Mouse (Mus musculus) layer of hippocampus, postnatal 36 days (tissue): Measurements from ENCODE around the gene Wdr62. TPM values are rescaled to one million over a fixed set of nuclear protein-coding genes. Genes with fewer than 3 reads are reported as not detected.
"Not testable (repeated sequence)": the region's sequence is repeated elsewhere in the genome, so short reads cannot be mapped to it uniquely, and the experiment has no call there.

ENCODE experiments used
- DNase-seq, 2 experiments: peaks; one replicate each; pipeline ENCODE4 v3.0.0; 2022
- total RNA-seq, 2 experiments: library from RNA; stranded (reverse); gene quantifications; 2 replicates each; pipeline ENCODE4 v1.2.3; 2021

Gene Wdr62
- total RNA-seq, 2 experiments from 2014 or later = 0.94 to 2.1 TPM

DNA sequence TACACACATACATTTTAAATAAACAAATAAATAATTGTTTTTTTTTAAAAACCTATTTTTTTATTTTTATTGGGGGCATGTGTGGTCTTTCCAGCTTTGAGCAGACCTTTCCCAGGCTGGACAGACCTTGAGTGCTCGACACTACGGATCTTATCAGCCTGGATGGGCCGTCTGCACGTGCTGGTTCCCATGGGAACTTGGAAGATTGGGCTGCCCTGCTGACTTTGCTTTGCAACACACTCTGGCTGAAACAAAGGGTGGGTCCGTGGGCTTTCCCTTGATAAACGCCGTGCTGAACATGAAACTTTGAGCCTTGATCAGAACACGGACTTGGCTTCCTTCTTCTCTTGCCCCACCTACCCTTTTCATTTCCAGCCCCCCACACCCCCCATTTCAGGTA is 75.8 kb downstream of the Wdr62 start:
- DNase-seq = no peak

DNA sequence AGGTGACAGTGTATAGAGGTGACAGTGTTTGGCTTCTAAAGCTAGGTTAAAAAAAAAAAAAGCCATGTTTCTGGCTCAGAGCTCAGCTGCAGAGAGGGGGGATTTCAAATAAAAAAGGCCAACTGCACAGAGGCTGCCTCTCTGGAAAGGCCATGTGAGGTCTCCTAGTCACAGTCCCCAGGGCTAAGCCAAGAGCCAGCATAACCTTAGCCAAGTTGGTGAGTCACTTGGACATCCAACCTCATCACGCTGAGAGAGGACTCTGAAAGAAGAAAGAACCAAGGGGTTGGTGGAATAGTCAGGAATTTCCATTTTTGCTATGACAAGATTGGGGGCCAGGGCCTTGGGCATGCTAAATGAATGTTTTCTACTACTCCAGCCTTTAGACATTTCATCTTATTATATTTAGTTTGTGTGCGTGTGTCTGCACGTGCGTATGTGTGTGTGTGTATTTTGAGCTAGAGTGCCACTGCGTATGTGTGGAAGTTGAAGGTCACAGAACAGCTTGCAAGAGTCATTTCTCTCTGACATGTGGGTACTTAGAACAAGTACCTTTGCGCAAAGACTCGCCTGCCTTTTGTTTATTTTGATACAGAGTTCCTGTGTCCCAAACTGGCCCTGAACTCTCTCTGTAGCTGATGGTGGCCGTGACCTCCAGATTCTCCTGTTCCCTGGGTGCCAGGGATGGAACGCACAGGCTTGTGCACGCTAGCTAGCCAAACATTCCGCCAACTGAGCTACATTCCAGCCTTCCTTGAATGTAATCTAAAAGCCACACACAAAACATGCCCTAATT is 77.1 kb downstream of the Wdr62 start:
- no peak for DNase-seq

- not testable (repeated sequence) for DNase-seq
Measured at GRCm38 (mm10) chr7:30200661-30201060, 79.6 kb downstream of the Wdr62 start.

DNA sequence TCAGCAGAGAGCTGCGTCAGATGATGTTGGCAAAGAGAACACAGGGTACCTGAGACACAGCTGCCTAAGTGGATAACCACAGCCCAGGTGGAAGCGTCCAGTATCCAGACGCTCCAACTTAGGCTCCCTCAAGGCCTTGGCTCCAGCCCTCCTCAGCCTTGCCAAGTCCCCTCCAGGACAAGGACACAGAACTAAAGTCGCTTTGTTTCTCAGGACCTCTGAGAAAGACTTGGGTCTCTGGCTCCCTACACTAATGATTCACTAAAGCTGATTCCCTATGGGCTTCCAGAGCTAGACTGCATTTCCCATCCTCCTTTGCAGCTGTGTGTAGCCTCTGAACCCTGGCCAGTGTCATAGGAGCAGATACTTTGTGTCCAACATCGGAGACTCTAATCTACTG is 80.0 kb downstream of the Wdr62 start:
- DNase-seq = no peak

DNA sequence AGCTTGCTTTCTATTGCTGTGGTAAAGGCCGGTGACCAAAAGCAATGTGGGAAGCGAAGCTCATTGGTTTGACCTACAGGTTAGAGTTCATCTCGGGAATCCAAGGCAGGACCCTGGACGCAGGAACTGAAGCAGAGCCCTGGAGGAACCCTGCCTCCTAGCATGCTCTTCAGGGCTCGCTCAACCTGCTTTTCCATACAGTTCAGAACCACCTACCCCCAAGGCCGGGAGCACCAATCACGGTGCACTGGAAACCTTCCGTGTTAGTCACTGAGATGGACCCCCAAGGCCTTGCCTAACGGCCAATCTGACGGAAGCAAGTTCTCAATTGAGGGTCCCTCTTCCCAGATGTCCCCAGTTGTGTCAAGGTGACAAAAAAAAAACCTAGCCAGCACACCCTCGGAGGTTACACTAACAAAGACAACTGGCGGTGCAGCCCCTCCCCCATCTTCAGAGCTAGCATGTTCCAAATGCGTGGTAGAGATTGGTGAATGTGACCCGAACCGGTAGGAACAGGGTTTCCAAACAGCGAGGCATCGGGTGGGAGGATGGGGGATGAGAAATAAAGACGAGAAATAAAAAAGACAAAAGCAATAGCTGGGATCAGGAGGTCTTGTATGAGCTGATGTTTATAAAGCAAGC is 80.6 kb downstream of the Wdr62 start:
- no peak for DNase-seq

DNA sequence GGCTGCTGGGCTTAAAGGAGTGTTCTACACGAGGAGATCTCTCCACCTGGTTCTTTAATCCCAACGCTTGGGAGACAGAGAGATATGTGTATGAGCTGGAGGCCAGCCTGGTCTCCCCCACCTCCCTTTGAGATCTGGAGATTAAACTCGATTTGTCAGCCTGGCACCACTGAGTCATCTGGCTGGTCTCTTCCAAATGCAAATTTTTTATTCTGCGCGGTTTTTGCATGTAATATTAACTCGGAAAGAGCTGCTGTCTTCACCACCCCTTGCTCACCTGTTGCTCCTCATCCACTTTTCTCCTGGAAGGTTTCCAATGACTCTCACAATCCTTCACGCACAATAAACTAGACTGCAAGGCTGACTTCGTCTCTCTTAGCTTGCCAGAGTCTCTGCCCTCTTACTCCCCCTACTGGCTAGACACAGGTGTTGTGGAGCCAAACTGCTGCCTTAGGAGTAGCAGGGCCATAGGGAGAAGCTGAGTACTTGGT is 81.7 kb downstream of the Wdr62 start, which contains the start of gene Capns1:
Capns1 (minus strand) TSS at position 331 of the 491 bp plus-strand sequence.
- DNase-seq = peak in 1 of 2 experiments; percentile 61

- no peak for DNase-seq
Measured at GRCm38 (mm10) chr7:30197592-30198129, 82.6 kb downstream of the Wdr62 start.

DNA sequence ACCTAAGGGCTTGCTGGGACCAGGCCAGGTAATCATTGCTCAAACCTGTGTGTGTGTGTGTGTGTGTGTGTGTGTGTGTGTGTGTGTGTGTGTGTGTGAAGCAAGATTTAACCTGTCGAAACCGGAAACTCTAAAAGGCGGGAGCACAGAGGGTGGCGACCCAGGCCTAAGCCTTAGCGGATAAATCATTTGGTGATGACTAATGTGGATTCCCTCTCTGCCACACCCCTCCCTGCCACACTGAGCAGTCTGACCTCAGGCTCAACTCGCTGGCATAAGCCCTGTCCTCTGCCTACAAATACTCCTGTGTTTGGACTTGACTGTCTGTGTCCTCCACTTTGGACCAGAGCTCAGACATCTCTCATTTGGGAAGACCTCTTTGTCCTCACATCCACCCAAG is 84.0 kb downstream of the Wdr62 start:
- DNase-seq = no peak

DNA sequence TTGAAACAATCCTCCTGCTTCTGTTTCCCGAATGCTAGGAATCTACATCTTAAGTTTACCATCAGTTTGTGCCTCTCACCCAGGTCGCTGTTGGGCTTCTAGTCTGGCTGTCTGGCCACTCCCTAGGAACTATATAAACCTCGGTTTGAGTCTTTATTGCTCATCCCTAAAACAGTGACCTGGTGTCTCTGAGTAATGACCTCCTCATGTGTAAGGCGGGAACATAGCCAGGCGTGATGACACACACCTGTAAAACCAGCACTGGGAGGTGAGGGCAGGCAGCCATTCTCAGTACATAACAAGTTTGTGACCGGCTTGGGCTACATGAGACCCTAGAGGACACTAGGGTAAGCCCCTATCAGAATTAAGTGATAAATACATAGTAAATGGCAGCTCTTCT is 84.8 kb downstream of the Wdr62 start:
- DNase-seq = no peak

DNA sequence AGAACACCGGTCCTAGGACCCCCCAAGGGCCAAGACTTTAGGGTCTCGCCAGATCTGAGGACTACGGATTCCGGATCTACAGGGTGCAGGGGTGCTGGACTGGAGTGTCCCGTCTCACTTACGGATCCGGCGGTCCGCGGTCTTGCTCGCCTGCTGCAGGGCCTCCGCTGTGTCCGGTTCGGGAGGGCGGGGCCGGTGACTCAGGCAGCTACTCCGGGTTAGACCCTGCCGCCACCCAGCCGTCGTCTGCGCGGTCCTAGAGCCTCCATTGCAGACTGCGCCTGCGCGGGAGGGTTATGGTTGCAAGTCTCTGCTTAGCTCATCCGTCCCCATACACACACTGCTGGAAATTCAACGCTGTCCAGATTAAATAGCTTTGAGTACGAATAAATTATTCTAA is 85.3 kb downstream of the Wdr62 start:
- DNase-seq = peak; percentile 93

DNA sequence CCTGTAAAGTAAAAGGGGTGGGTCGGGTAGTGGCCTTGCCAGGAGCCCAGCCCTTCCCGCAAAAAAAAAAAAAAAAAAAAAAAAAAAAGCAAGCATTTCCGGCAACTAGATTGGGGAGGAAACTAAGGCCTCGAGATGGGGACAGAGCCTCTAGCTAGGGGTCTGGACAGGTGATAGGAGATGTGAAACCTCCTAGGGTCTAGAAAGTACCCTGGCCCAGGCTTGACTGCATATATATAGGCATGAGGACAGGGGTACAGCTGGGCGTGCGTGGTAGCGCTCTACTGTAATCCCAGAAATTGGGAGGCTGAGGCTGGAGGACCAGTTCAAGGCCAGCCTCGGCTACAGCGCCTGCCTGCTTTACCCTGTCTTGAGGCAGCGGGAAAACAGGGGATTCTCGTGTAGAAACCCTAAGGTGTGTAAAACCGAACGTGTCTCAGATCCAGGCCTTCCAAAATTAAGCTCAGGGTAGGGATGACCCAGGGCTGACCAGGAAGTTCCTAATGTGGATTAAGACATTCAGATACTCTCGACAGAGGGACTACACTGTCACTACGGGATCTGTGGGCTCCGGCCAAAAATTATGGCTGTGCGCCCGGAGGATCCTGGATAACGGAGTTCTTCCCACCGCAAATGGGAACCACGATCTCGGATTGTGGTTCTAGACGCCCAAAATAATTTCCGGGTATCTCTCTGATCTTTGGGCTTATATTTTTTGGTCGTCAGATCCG is 86.0 kb downstream of the Wdr62 start:
- DNase-seq = peak; percentile 38 to 42

DNA sequence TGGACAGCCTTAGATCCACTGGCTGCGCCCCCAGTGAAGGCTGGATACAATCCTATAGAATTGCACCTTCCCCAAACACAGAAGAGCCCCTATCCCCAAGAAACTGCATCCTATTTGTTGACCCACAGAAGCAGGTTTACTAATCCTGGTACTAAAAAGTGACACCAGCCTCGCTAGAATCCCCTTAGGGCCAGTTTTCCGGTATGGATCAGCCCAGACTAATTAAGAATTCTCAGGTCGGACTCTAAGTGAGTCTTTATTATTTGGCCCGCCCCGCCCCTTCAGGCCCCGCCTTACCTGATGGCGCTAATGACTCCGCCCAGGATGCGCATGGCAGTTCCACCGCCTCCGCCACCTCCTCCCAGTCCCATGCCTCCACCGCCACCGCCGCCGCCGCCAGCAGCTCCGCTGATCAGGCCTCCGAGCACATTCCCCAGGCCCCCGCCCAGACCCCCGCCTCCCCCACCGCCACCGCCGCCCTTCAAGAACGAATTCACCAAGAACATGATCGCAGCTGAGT is 86.6 kb downstream of the Wdr62 start:
- DNase-seq = peak; percentile 72 to 79

DNA sequence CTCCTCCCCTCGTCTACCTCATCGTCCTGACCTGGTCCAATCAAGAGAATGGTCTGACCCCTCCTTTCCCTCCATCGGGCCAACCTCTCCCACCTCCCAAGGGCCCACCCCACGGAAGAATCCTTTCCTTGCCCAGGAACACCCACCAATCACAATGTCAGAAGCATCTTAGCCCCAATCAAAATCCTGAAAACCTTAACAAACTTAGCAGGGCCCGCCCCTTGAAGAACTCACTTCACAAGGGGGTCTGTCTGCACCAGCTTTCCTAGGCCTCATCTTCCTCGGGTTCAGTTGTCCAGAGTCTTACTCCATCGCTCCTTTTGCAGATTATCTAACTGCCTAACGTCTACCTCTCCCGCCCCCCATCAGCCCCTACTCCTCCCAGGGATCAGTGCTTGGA is 87.2 kb downstream of the Wdr62 start:
- no peak for DNase-seq

DNA sequence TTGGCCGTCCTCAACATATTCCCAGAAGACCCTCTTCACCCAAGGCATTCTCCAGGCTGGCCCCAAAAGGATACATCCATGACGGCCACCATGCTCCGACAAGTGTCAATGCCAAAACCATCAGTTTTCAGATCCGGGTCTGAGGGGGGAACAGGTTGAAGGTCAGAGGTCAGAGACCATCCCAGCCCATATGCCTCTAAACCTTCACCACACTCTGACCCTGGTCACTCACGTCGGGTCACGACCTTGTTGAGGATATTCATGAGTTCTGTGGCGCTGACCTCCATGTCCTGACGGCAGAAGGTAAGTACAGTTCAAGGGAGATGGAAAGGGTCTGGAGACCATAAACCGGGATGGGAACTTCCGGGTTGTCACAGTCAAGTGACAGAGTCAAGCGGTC is 88.1 kb downstream of the Wdr62 start:
- no peak for DNase-seq

Other genes starting within 250 kb of the Wdr62 start
- 10 to 100 TPM in 1 of 2 experiments, 1 to 10 TPM in 1; 9.0 to 12.0 TPM for gene Zfp14, start 229.0 kb downstream of the Wdr62 start, total RNA-seq
- 1 to 10 TPM; 3.7 to 4.2 TPM for gene Zfp82, start 207.5 kb downstream of the Wdr62 start, total RNA-seq
- under 1 TPM in 1 of 2 experiments, not detected in 1; 0.97 TPM for gene Gm26920, start 190.0 kb downstream of the Wdr62 start, total RNA-seq
- gene Zfp566, start 189.9 kb downstream of the Wdr62 start, total RNA-seq = 1 to 10 TPM; 6.4 to 8.0 TPM
- gene Zfp260, start 185.6 kb downstream of the Wdr62 start, total RNA-seq = 10 to 100 TPM; 76.8 to 83.7 TPM
- gene Zfp382, start 158.5 kb downstream of the Wdr62 start, total RNA-seq = 10 to 100 TPM; 31.8 to 35.0 TPM
- gene Zfp146, start 110.7 kb downstream of the Wdr62 start, total RNA-seq = 10 to 100 TPM; 53.8 to 54.8 TPM
- 1 to 10 TPM; 3.7 to 5.0 TPM for gene Cox7a1, start 96.3 kb downstream of the Wdr62 start, total RNA-seq
- 100 to 1,000 TPM; 207 to 234 TPM for gene Capns1, start 81.6 kb downstream of the Wdr62 start, total RNA-seq
- gene Polr2i, start 48.5 kb downstream of the Wdr62 start, total RNA-seq = 10 to 100 TPM; 53.1 to 65.2 TPM
- gene Tbcb, start 48.1 kb downstream of the Wdr62 start, total RNA-seq = 100 to 1,000 TPM; 118 to 127 TPM
- not detected for gene Ovol3, start 44.7 kb downstream of the Wdr62 start, total RNA-seq
- under 1 TPM; 0.27 to 0.28 TPM for gene Thap8, start 325 bp downstream of the Wdr62 start, total RNA-seq
- gene Clip3, start 11.3 kb upstream of the Wdr62 start, total RNA-seq = 100 to 1,000 TPM; 454 to 456 TPM
- gene Alkbh6, start 28.3 kb upstream of the Wdr62 start, total RNA-seq = 10 to 100 TPM; 54.2 to 57.2 TPM
- 10 to 100 TPM; 10.5 to 12.7 TPM for gene Syne4, start 34.4 kb upstream of the Wdr62 start, total RNA-seq
- under 1 TPM; 0.28 to 0.40 TPM for gene E130208F15Rik, start 41.3 kb upstream of the Wdr62 start, total RNA-seq
- gene Sdhaf1, start 43.5 kb upstream of the Wdr62 start, total RNA-seq = 1 to 10 TPM; 6.6 to 7.4 TPM
- gene Lrfn3, start 82.4 kb upstream of the Wdr62 start, total RNA-seq = 10 to 100 TPM; 29.3 to 30.7 TPM
- 10 to 100 TPM; 27.4 to 30.2 TPM for gene Tyrobp, start 133.3 kb upstream of the Wdr62 start, total RNA-seq
- gene Hcst, start 139.4 kb upstream of the Wdr62 start, total RNA-seq = not detected
- gene Nfkbid, start 141.3 kb upstream of the Wdr62 start, total RNA-seq = 1 to 10 TPM; 3.1 to 3.4 TPM
- gene Aplp1, start 165.1 kb upstream of the Wdr62 start, total RNA-seq = 1,000 to 10,000 TPM; 1,244 to 1,325 TPM
- 10 to 100 TPM; 12.3 to 21.0 TPM for gene Kirrel2, start 177.3 kb upstream of the Wdr62 start, total RNA-seq
- 1 to 10 TPM; 1.2 TPM for gene Nphs1, start 177.9 kb upstream of the Wdr62 start, total RNA-seq
- under 1 TPM in 1 of 2 experiments, not detected in 1; 0.73 TPM for gene Prodh2, start 213.2 kb upstream of the Wdr62 start, total RNA-seq